Mouse (Mus musculus) thymus, postnatal 0 days (tissue): ENCODE results near the gene Rhoh. TPM values are rescaled to one million over a fixed set of nuclear protein-coding genes. Genes with fewer than 3 reads are reported as not detected.
A peak's percentile ranks its signal among the peaks of the same experiment; 100 is the strongest.

Experiments used
- DNase-seq: peaks from one replicate; pipeline ENCODE4 v3.0.0-alpha.2; 2015; ENCODE audit warnings: low spot score
- polyA plus RNA-seq: library from polyadenylated mRNA; unstranded; fragments of >200 nt; fragmentation: Nextera tagmentation; extraction: Ambion mirVana; gene quantifications from 2 replicates; pipeline ENCODE4 v1.2.1, GENCODE M21; 2015

Gene Rhoh
- polyA plus RNA-seq, 1 experiment from 2014 or later, result 206 TPM

DNA sequence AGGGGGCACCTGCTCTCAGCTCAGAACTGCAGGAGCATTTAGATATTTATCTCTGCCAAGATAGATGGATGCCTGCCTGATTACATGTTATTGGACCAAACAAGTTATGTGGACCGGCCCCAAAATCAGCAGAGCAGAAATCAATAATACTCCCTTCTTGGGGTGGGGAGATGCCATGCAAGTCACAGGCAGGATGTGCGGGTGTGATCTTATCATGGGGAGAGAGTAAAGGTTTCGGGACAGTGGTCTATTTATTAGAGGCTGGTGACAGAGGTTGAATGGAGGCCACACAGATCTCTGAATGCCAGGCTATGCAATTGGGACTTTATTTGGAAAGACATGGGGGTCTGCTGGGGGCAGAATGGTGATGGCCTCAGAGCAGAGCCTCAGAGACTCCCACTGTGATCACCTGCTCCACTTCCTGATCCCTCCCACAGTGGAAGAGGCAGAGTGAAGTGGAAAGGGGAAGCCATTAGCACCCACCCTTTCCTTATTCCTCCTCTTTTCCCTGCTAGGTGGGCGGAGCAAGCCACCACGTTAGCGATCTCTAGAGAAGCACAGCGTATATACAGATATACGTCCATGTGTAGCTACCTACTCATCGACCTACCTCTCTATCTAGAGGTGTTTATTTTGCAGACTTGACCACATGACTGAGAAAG, 60.6 kb downstream of the Rhoh start:
- no peak for DNase-seq

DNA sequence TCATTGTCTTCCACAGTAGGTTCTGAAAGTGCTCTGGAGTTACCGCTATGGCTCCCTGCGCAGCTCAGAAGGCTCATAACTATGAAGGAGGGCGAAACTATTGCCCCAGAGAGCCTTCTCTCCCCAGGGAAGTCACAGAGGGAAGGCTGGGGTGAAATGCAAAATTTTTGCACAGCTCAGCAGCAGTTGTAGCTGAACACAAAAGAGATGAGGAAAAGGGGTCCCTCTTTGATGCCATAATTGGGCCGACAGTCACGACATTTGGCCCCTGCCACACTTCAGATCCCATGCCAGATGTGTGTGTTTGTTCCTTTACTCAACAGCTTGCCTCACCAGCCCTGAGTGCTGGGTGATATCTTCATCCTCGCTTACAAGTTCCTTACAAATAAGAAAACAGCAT, 65.7 kb downstream of the Rhoh start:
- DNase-seq, result peak; percentile 85

DNA sequence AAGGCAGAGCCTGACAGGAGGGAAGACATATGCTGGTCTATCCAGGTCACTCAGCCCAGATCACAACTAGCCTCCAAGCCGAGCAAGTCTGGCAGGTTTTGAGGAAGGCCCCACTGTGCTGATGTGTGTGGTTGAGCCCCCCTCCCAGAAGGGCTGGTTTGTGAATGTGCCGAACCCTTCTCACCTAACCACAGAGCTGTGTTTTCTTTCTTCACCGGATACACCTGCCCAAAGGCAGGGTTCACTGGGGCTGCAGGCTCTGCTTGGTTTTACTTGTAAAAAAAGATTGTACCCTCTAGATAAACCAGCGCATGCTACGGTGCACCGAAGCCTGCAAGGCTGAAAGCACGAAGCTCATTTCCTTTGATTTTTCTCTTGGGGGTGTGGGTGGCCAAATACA, 68.1 kb downstream of the Rhoh start:
- peak; percentile 97 for DNase-seq

DNA sequence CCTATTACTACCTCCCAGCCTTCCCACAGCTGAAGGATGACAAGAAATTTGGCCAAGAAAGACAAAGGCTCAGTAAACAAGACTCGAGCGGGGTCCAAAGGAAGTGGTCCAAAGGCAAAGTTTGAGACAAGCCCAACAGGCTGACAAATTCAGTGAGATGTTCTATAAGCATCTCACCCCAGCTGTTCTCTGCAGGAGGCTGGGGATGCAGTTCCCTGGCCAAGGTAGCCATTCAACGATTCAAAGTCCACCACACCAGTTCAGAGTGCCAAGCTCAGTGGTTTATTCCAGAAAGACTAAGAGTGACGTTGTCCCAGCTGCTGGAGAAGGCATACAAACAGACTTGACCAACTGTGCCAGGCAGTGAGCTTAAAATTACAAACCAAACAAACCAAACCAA, 69.2 kb downstream of the Rhoh start:
- DNase-seq, result no peak

DNA sequence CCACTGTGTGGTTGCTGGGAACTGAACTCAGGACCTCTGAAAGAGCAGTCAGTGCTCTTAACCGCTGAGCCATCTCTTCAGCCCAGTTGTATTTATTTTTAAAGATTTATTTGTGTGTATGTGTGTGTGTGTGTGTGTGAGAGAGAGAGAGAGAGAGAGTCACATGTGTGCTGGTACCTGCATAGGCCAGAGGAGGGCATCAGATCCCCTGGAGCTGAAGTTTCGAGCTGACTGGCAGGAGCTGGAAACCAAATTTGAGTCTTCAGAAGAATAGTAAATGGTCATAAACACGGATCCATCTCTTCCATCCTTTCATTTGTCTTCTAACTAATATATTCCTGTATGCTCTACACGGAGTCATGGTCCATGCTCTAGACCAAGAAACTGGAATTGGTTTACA, 72.2 kb downstream of the Rhoh start:
- DNase-seq, result no peak

DNA sequence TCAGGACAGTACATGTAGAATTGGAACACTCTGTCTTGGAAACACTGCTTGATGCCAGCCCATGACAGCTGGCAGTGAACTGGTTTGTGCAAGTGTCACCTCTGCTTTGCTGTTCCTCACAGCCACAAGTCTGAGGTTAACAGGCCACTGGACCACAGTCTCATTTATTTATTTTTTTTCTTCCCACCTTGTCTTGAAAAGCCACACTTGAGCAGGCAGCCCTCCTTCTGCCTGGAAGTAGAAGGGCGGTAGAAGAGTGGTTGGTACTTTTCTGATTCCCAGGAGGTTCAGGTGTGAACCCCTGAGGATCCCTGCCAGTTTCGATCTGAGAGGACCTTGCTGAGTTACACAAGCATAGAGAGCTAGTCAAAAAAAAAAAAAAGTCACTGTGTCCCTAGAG, 72.8 kb downstream of the Rhoh start:
- DNase-seq, result no peak

DNA sequence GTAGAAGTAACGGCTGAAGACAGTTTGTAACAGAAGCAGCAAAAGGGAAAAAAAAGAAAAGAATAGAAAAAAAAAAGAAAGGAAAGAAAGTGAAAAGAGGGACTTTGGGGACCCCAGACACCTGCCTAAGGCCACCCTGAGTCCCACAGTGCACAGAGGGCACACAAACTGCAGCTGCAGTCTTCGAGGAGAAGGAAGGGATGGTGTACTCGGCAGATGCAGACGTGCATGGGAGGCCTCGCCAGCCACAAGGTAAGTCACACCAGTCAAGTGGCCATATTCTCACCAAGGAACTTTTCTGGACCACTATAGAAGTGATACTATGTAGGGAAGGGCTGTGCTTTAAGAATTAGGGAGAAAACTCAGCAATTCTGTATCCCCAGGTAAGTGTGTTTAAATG, 73.8 kb downstream of the Rhoh start, which contains the start of gene Chrna9:
TSS of gene Chrna9 (plus strand) at position 139 of the 400 bp plus-strand sequence.
- peak; percentile 67 for DNase-seq

DNA sequence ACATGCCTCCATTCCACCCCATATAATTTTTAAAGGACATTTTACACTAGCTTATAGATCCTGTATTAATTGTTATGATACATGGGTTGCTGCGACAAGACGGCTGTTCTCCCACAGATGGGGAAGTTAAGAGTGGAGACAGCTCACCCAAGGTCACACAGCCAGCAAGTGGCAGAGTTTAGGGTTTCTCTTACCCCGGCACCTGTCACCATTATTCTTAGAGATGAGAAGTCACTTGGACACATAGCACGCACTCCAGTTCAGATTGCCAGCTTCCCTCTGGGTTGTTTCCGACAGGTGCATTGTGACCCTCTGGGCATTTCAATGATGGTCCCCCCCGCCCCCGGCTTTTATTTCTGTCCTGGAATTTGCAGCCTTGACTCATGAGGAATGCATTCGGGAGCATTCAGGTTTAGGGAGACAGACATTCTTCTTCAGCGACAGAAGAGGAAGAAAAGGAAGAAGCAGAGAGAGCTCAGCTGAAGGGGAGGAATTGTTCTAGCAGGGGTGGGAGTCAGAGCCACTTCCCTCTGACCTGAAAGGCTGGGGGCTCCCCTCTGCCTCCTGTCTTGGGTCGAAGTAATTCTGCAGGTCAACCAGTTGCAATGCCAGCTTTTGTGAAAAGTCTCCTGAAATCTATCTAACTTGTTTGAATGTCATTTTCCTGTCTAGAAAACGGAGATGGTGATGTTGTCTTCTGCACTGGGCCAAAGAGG, 76.2 kb downstream of the Rhoh start:
- DNase-seq, result peak; percentile 53

DNA sequence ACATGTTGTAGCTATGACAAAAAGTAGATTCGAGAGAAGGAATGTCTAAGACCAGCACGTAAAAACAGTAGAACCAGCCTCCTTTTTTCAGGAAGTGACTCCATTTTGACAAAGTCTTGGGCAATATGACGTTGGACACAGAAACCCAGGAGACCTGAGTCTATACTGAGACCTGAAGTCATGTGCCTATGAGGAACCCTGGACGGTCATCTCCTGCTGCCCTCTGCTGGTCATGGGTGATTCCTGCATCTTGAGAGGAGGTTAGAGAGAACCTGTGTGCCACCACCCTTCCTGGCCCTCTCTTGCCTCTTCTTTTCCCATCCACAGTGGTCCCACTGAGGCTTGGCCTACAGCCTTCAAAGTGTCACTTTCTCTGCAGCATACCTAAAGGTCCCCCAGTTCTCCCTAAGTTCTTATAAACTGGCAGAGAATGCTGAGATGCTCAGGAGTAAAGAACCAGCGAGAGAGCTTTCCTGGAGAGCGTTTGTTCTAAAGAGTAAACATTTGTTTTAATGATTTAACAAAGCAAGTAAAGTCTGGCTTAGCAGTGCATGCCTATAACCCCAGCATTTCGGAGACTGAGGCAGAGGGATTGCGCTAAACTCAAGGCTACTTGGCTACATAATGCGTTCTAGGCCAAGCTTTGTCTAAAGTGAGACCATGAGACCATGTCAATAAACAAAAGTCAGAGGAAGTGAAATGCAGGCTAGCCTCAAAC, 77.1 kb downstream of the Rhoh start:
- peak; percentile 82 for DNase-seq

DNA sequence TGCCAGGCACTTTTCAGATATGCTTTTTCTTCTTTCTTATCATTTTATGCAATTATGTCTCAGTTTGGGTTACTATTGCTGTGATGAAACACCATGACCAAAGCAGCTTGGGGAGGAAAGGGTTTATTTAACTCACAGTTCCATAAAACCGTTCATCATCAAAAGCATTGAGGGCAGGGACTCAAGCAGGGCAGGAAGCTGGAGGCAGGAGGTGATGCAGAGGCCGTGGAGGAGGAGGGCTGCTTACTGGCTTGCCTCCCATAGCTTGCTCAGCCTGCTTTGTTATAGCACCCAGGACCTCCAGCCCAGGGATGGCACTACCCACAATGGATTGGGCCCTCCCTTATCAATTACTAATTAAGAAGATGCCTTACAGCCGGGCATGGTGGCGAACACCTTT, 80.1 kb downstream of the Rhoh start:
- no peak for DNase-seq

Other genes starting within 250 kb of the Rhoh start
- 59.6 and 66.5 TPM in 2 replicates for gene Pds5a, start 162.9 kb upstream of the Rhoh start, polyA plus RNA-seq
- gene N4bp2, start 97.7 kb upstream of the Rhoh start, polyA plus RNA-seq, result 23.6 and 26.9 TPM in 2 replicates
- 244 and 286 TPM in 2 replicates for gene Chrna9, start 73.7 kb downstream of the Rhoh start, polyA plus RNA-seq
- 0.82 and 1.0 TPM in 2 replicates for gene 9130230L23Rik, start 143.1 kb downstream of the Rhoh start, polyA plus RNA-seq